Mouse (Mus musculus): Measurements from ENCODE around the gene Faf1. TPM values are rescaled to one million over a fixed set of nuclear protein-coding genes. Genes with fewer than 3 reads are reported as not detected.
"Not testable (repeated sequence)": the region's sequence is repeated elsewhere in the genome, so short reads cannot be mapped to it uniquely, and the experiment has no call there.

Gene Faf1
- total RNA-seq, 2 experiments from 2014 or later, result 43.6 TPM

DNA sequence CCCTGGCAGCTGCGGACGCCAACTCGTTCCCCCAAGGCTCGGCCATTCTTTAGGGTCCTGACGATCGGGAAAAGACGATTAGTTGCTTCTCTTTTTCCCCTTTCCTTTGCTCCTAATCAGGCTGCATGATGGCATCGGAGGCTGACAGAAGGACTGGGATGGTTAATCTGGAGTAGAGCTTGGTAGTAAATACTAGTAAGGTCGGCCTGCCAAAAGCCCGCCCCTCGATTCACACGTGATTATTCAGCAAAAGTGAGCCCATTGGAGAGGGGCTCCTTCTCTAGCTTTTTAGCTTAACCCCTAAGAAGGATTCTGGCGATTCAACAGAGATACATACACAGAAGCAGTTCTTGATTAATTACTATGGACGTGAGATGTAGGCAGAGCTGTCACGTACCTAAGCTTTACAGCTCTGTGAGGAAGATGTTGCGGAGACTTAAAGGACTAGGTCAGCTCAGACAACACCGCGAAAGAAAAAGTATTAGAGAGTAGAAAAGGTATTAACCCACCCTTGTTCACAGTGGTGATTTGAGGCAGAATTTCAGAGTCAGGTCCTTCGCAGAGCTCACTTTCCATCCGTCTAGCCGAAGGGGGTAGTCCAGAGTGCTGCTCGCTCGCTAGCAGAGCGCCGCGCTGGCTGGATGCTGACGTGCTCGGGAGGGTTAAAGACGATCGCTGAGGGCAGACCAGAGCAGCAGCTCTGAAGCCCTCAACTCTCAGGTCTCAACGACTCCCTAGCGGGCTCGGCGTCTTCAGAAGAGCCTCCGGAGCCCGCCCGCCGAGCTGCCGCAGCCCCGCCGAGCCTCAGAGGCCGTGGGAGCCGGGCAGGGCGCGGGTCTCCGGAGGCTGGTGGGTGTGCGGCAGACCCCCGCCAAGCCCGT is 11.0 kb upstream of the Faf1 start:
- peak; percentile 79 for DNase-seq
- intact Hi-C loops (cut with DNase I), result loop anchor here (5.0 to 10.0 kb wide), 2 partner anchors 188 to 319 kb away; no protein-coding TSS in a partner anchor

DNA sequence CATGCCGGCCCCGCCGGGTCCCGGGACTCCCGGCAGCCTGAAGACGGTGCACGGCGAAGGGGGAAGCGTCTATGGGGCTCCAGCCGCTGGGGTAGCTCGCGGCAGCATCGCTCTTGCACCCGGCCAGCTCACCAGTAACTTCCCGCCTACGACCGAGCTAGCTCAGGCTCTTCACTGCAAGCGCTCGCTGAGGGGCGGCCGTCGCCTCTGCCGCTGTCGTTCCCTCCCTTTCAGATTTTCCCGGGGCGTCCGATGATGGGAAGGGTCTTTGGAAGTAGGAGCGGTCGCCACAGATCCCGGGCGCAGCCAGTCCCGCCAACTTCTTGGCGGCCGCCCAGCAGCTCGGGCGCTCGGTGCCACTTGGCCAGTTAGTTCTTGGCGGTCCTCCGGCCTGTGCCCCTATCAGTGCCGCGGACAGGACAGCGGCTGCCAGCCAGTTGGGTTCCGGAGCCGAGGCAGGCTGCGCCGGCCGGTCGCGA is 10.4 kb upstream of the Faf1 start:
- DNase-seq, result peak; percentile 78
- intact Hi-C loops (cut with DNase I), result loop anchor here (5.0 to 10.0 kb wide), 2 partner anchors 189 to 319 kb away; no protein-coding TSS in a partner anchor

DNA sequence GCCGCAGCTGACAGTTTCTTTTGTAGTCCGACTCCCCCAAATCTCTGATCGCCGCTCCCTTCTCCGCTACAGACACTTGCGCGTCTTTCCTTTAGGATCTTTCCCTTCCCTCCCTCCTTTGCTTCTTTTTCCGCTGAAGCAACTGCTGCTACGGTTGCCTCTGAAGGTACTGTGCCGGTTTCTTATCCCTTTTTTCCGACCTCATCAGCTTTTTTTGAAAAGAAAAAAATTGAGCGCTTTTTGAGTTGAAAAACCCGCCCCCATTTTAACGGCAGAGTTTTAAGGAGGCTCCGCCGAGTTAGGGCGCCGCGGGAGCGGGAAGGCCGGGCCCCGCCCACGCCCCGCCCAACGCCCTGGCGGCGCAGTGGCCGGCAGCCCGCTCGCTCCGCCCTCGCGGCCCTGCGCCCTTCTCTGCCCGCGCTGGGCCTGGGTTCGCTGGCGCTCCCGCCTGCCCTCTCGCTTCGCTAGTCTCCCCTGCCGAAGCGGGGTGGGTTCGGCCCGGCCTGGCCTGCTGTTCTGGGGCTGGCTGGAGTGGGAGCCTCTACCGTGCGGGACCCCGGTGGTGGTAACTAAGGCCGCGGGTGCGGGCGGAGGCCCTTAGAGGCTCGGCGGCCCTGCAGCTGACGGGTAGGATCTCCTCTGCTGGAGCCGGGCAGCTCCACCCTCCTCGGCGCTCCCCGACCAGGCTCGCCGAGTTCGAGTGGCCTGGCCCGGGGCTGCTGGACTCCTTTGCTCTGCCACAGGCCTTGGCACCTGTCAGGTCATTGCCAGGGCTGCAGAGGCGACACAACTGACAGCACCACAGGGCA is 9.7 kb upstream of the Faf1 start, which contains the start of gene Cdkn2c:
TSS of gene Cdkn2c (minus strand) at position 729 of the 809 bp plus-strand sequence.
- intact Hi-C loops (cut with DNase I), result loop anchor here (5.0 to 10.0 kb wide), 2 partner anchors 189 to 318 kb away; no protein-coding TSS in a partner anchor

DNA sequence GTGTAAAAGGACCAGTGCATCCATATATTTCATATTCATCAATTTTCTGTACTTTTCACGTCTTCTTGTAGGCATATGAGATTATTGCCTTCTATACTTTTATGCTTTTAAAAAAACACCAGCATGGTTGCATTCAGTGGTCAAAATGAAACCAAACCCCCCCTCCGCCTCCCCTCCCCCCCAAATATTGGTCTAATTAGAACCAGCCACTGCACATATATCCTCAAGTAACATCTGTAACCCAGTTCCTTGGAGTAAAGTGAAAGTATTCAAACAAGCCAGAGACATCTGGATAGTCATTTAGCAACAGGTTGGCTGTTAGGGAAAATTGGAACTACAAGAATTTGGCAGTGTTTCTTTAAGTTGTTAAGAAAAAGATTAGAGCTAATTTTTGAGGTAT is 8.9 kb upstream of the Faf1 start:
- DNase-seq, result no peak

More for the DNA sequence above, 9.7 kb upstream of the Faf1 start, which contains the start of gene Cdkn2c:
- peak; percentile 85 for DNase-seq

DNA sequence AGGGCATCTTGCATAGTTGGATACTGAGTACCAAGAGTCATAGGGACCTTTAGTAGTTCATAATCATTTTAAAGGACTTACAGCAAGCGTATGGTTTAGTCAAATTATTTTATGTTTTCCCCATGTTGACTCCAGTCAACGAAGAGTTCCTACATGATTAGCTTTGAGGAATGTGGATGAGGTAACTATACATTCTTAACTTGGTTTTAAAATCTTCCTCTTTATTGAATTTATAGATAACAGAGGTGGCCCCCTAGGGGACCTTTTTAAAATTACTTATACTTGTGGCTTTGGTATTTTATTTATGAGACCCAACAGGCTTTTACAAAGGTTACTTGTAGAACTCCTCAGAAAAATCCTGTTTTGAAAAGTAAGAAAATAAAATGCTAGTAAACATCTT is 6.2 kb upstream of the Faf1 start:
- no peak for DNase-seq
- intact Hi-C loops (cut with DNase I), result no loop called here

More for the DNA sequence above, 8.9 kb upstream of the Faf1 start:
- intact Hi-C loops (cut with DNase I), result loop anchor here (5.0 to 10.0 kb wide), 2 partner anchors 190 to 317 kb away; no protein-coding TSS in a partner anchor

DNA sequence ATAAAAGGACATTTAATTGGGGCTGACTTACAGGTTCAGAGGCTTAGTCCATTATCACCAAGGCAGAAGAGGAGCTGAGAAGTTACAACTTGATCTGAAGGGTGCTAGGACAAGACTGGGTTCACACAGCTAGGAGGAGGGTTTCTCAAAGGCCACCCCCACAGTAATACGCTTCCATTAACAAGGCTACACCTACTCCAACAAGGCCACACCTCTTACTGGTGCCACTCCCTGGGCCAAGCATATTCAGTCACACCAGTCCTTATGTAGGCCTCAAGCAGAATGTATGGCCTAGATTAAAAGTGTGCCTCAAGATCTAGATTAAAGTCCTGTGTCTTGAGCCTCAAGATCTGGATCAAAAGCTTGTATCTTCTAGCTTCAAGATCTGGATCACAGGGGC is 4.4 kb upstream of the Faf1 start:
- DNase-seq, result no peak
- intact Hi-C loops (cut with DNase I), result no loop called here

DNA sequence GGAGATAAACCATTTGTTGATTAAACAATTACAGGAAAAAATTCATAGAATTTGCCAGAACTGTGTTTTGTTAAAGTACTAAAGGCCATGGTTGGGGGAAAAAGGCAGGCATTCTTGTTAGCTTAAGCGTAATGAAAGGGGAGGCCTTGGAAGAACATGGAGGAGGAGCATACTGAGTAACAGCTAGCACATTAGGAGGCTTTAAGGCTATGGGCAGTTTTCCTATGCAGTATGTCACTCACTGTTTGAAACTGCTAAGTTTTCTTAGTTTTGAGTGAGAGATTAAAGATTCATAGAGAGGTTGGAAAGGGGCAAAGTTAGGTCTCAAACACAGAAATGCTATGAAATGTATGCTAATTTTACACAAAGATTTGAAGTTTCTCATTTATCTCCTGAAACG is 2.3 kb upstream of the Faf1 start:
- intact Hi-C loops (cut with DNase I), result no loop called here
- no peak for DNase-seq

DNA sequence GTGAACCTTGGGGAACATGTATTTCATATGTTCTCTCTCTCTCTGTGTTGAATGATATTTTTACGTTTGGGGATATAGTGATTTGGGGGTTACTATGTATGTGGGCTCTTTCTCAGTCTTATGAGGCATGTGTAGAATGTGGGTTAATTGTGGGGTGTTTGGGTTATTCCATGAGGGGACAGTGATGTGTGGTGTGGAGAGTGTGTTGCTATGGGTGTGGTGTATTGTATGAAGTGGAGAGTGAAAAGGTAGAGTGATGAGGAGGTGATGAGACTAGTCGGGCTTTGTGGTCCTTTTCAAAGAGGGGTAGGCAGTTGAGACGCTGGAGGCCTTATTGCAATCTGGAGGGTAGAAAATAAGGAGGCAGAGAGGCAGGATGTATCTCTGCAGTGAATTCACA is 833 bp downstream of the Faf1 start:
- intact Hi-C loops (cut with DNase I), result no loop called here

DNA sequence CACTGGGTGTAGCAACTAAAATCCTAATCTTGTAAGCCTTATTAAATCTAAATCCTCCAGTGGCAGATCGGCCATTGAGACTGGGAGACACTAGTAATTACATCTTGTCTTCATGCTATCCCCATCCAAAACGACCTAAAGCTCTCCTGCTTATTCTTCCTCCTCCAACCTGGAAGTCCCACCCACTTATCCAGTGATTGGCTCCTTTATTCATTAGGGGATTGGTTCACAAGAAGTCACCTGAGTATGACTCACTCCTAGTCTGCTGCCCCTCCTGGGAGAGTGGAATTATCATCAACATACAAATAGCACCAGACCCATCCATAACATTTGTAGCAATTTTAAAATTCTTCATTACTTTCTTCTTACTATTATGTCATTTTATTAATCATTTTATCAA is 7.2 kb downstream of the Faf1 start:
- intact Hi-C loops (cut with DNase I), result no loop called here

More for the DNA sequence above, 833 bp downstream of the Faf1 start:
- no peak for DNase-seq

DNA sequence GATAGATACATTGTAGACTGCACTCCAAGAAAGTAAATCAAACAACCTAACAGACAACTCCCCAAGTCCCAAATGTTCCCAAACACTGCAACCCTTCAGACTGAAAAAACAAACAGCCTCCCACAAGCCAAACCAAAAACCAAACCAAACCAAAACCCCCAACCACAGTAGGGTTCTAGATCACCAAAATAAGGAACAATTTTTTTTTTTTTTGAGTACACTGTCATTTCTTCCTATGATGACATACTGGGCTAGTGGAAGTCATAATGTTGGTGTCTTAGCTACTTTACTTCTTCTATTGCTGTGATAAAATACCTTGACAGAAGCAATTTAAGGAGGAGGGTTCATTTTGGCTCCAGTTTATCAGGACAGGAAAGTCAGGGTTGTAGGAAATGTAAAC is 16.3 kb downstream of the Faf1 start:
- intact Hi-C loops (cut with DNase I), result no loop called here
- no peak for DNase-seq

More for the DNA sequence above, 7.2 kb downstream of the Faf1 start:
- no peak for DNase-seq

DNA sequence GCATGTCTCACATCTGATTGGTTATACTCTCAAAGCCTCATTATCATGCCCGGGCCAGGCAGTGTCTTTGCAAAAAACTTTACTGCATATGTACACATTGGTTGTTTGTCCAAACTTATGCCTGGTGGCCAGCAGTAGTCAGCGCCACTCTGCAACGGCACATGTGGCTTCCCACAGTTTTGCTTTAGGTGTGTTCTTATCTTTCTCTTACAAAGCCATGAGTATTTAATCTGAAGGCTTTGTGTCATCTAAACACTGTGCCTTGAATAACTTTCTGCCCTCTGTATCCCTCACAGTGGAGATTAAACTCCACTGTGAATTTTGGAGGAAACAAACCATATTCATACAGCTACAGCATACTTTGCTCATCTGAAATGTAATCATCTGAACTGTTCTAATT is 24.3 kb downstream of the Faf1 start:
- DNase-seq; intact Hi-C loops (cut with DNase I): not testable (repeated sequence)

DNA sequence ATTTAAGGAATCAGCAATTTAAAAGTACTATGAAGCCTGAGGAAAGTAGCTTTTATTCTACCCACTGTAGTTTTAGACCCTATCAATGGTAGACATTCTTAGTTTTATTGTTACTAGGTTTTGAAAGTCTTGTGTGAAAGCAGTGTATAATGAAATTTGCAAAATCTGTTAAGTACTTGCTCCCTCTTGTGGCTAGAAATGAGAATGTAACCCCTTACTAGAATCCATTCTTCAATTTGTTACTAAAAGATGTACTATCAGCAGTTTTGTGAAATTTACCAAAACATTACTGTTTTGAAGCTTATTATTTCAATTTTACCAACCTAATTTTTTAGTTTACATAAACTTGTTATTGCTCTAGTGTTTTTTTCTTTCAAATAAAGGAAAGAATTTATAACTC is 27.2 kb downstream of the Faf1 start:
- DNase-seq, result no peak
- intact Hi-C loops (cut with DNase I), result loop anchor here (2.0 kb wide), 1 partner anchor 125 kb away; no protein-coding TSS in a partner anchor

DNA sequence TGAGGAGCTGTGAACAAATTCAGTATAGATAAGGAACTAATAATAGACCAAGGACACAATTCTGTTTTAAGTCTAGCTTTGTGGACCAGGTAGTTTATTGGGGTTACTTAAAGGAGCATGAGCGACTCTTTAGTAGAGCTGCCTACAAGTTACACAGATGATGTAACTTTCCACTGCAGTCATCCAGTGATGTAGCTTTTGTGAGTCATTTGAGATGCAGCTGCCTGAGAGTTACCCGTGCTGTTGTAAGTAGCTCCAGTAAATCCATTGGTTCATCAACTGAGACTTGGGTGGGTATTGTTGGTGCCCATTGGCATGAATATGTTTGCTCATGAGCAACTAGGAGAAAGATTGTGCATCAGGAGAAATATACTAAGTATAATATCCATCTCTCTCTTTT is 29.0 kb downstream of the Faf1 start:
- intact Hi-C loops (cut with DNase I), result no loop called here
- no peak for DNase-seq

DNA sequence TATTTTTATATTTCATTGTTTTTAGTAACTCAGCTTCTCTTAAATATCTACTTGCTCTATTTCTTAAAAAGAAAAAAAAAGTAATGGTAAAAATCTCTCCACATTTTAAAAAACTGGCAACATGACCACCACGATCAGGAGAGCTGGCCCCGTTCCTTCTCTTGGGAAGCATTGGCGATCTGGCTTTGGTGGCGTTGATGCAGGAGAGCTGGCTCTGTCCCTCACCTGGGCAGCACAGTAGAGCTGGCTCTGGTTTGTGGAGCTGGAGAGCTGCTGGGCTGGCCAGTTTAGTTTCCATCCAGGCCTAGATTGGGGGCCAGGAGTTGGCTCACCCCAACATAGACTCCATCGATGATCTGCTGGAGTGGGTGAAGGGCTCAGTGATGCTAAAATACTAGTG is 42.9 kb downstream of the Faf1 start:
- intact Hi-C loops (cut with DNase I), result no loop called here
- no peak for DNase-seq

DNA sequence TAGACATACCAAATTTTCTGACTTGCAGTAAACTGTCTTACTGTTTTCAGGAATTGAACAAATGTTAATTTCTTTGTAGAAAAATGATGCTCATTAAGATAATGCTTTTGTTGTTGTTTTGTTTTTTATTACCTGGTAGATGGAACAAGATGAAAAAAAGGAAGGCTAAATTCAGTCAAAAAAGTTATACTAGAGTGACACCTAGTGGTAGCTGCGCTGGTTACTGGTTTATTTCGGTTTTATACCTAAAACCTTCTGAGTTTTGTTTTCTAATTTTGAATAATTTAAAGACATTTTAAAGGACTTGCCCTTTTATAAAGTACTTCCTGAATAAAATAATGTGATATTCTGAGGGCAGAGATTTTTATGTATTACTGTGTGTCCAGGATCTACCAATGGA is 52.9 kb downstream of the Faf1 start:
- intact Hi-C loops (cut with DNase I), result no loop called here
- peak; percentile 12 for DNase-seq

DNA sequence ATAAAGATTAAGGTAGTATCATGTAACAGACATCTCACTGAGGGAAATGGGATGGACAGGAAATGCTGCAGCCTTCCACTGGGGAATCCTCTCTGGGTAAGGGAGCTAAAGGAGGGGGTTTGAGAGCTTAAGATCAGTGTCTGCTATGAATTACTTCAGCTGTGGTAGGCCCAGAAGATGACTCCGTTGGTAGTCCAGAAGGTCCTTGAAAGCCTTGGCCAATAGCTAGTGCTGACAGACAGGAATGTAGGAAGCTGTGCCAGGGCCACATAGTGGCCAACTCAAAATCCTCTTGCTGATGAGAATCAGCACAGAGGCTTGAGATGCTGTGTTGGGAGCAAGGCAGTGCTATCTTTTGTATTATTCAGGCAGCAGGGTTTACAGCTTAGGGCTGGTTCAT is 59.4 kb downstream of the Faf1 start:
- intact Hi-C loops (cut with DNase I), result no loop called here
- DNase-seq, result peak; percentile 48

DNA sequence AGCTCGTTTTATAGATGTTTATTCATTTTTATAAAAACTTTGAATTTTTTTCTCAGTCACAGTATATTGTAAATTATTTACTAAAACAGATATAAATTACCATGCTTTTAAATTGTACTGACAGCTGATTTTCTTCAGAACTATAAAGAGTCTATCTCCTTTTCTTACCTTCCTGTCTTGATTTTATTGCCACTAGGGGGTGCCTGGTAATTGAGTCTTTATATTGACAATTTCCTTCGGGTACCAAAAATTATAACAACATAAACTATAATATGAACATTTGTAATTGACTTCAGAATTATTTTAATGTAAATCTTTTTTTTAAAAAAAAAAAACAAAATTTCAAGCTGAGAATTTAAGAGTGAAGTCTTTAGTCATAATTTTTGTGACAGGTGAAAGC is 67.6 kb downstream of the Faf1 start:
- intact Hi-C loops (cut with DNase I), result no loop called here
- DNase-seq, result no peak

DNA sequence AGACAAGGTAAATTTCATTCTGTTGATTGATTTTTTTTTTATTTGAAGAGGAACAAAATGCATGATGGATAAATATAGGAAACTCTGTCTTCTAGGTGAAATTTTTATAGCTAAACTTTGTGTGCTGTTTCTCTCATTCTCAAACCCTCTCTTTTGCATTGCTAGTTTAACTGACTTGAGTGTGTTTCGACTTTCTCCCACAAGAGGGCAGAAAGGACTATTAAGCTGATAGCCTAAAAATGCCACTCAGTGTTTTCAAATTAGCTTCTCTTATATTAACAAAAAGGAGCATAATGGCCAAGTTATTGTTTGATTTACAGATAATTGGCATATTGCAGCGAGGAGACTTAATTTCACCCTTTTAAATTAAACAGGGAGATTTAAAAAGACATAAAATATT is 82.6 kb downstream of the Faf1 start:
- DNase-seq, result peak; percentile 32
- intact Hi-C loops (cut with DNase I), result loop anchor here (5.0 kb wide), 1 partner anchor 263 kb away; no protein-coding TSS in a partner anchor

DNA sequence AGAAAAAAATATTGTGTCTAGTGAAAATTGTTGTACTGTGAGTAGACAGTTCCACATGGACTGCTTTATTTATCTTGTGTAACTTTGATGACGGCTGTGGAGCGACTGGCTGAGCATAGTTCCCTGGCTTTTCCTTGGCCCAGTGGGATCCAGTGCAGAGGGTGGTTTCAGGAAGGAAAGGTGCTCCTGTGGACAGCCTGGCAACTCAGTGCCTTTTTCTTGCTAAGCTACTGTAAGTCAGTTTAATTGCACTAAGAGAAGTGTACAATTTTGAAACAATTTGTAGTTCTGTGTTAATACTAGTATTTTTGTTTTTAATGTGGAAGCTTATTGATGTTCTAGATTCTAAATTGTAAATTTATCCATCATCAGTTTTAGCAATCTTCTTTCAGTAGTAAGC is 83.5 kb downstream of the Faf1 start:
- intact Hi-C loops (cut with DNase I), result loop anchor here (5.0 kb wide), 1 partner anchor 262 kb away; no protein-coding TSS in a partner anchor
- no peak for DNase-seq

DNA sequence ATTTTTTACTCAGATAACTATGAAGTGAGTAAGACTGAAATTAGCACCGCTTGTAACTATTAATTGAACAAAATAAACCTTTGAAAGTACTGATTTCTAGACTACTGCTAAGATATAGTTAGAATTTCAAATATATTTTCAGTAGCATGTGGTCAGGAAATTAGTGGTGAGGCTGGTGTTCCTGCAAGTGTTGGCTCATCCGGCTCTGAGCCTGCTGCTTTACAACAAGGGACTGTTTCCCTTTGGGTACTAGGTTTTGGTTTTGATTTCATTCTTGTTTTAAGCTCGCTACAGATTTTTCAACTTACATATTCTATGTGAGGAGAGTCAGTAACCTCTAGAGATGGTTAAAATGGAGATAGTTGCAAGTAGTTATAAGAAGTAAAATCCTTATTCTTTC is 84.1 kb downstream of the Faf1 start:
- DNase-seq, result no peak
- intact Hi-C loops (cut with DNase I), result no loop called here
